Mouse (Mus musculus) midbrain, embryonic 14.5 days (tissue): ENCODE measurements around the gene Rbfox2. TPM values are rescaled to one million over a fixed set of nuclear protein-coding genes. Genes with fewer than 3 reads are reported as not detected.

Experiments used
- ATAC-seq: fragments of 200-750 bp; cut with Nextera tagmentation; 2 replicates; pipeline ENCODE4 v1.8.0; 2017; ENCODE audit warnings: moderate number of reproducible peaks, moderate library complexity; ENCODE audit not compliant: low FRiP score, low TSS enrichment
- DNase-seq: peaks from one replicate; pipeline ENCODE4 v3.0.0-alpha.2; 2015
- H3K27ac ChIP-seq: fragments of 300-500 bp; sonication (generic); replicated peaks from 2 replicates; pipeline ENCODE4 v1.5.1; 2014; ENCODE audit warnings: mild to moderate bottlenecking, low read depth, low read length, moderate library complexity
- H3K27me3 ChIP-seq: fragments of 300-500 bp; sonication (generic); 2 replicates; pipeline ENCODE4 v1.6.1; 2014; ENCODE audit warnings: low read length, control low read depth, mixed read lengths; ENCODE audit not compliant: control insufficient read depth, insufficient read depth
- H3K36me3 ChIP-seq: fragments of 300-500 bp; sonication (generic); 2 replicates; pipeline ENCODE4 v1.6.1; 2014; ENCODE audit warnings: low read length, control low read depth; ENCODE audit not compliant: control insufficient read depth, insufficient read depth
- H3K4me1 ChIP-seq: fragments of 300-500 bp; sonication (generic); 2 replicates; pipeline ENCODE4 v1.6.1; 2014; ENCODE audit warnings: mild to moderate bottlenecking, antibody characterized with exemption, low read length, control low read depth; ENCODE audit not compliant: control insufficient read depth, insufficient read depth
- H3K4me2 ChIP-seq: fragments of 300-500 bp; sonication (generic); 2 replicates; pipeline ENCODE4 v1.6.1; 2014; ENCODE audit warnings: mild to moderate bottlenecking, low read length, moderate library complexity
- H3K4me3 ChIP-seq: fragments of 300-500 bp; sonication (generic); replicated peaks from 2 replicates; pipeline ENCODE4 v1.5.1; 2014; ENCODE audit warnings: low read depth, low read length
- H3K9ac ChIP-seq: fragments of 300-500 bp; sonication (generic); replicated peaks from 2 replicates; pipeline ENCODE4 v1.6.1; 2014; ENCODE audit warnings: mild to moderate bottlenecking, low read length, moderate library complexity
- H3K9me3 ChIP-seq: fragments of 300-500 bp; sonication (generic); 2 replicates; pipeline ENCODE4 v1.6.1; 2016; ENCODE audit warnings: low read length, control low read depth, mixed read lengths; ENCODE audit not compliant: control insufficient read depth
- WGBS: fragments of 180-500 bp; shearing (Covaris S2); extraction: QIAGEN DNeasy Blood & Tissue Kit; methylation state at CpG from one replicate; pipeline ENCODE4 v1.1.7; 2014; 5-methylcytosine and 5-hydroxymethylcytosine counted together
- polyA plus RNA-seq: library from polyadenylated mRNA; unstranded; fragments of >200 nt; fragmentation: Nextera tagmentation; extraction: Ambion mirVana; gene quantifications from 2 replicates; pipeline ENCODE4 v1.2.1, GENCODE M21; 2014

Gene Rbfox2
- polyA plus RNA-seq, 1 experiment from 2014 or later: 195 TPM

- Histone ChIP-seq H3K9me3 (no peaks in the 10 kb centered on the region), H3K36me3 (peaks cover 26% of the 10 kb centered on the region), H3K4me3 (no peak overlapping the region), H3K4me2 (no peak overlapping the region), H3K4me1 (no peaks in the 10 kb centered on the region), H3K27ac (no peak overlapping the region), H3K27me3 (no peaks in the 10 kb centered on the region), H3K9ac (no peak overlapping the region)
- 97% methylated on average over 7 of the region's 7 CpGs for WGBS
- DNase-seq: no peak
- ATAC-seq: no peak
Measured at GRCm38 (mm10) chr15:77119666-77120065, 187.1 kb downstream of the Rbfox2 start.

- ATAC-seq (no peak), DNase-seq (no peak)
- no peaks in the 10 kb centered on the region for H3K9me3 ChIP-seq
- H3K36me3 ChIP-seq: peaks cover 45% of the 10 kb centered on the region
- no peaks in the 10 kb centered on the region for H3K27me3 ChIP-seq
- WGBS: 41% methylated on average over 3 of the region's 3 CpGs
- H3K9ac ChIP-seq: no peak overlapping the region
- H3K4me1 ChIP-seq: no peaks in the 10 kb centered on the region
- H3K27ac ChIP-seq: no peak overlapping the region
- no peak overlapping the region for H3K4me2 ChIP-seq
- H3K4me3 ChIP-seq: no peak overlapping the region
Measured at GRCm38 (mm10) chr15:77117209-77117608, 189.6 kb downstream of the Rbfox2 start.

GRCm38 (mm10) chr15:77116139-77116722, 190.6 kb downstream of the Rbfox2 start:
- DNase-seq: no peak
- Histone ChIP-seq H3K4me1 (no peaks in the 10 kb centered on the region), H3K4me2 (no peak overlapping the region), H3K27ac (no peak overlapping the region), H3K36me3 (peaks cover 53% of the 10 kb centered on the region), H3K9me3 (no peaks in the 10 kb centered on the region), H3K4me3 (no peak overlapping the region), H3K9ac (no peak overlapping the region), H3K27me3 (no peaks in the 10 kb centered on the region)
- WGBS: 88% methylated on average over 9 of the region's 9 CpGs
- no peak for ATAC-seq

GRCm38 (mm10) chr15:77115456-77115855, 191.3 kb downstream of the Rbfox2 start:
- no peak for ATAC-seq
- no peak overlapping the region for H3K9ac ChIP-seq
- H3K4me2 ChIP-seq: no peak overlapping the region
- WGBS: 85% methylated on average over 4 of the region's 4 CpGs
- no peak overlapping the region for H3K4me3 ChIP-seq
- no peak for DNase-seq
- peaks cover 60% of the 10 kb centered on the region for H3K36me3 ChIP-seq
- no peak overlapping the region for H3K27ac ChIP-seq
- no peaks in the 10 kb centered on the region for H3K4me1 ChIP-seq
- H3K27me3 ChIP-seq: no peaks in the 10 kb centered on the region
- H3K9me3 ChIP-seq: no peaks in the 10 kb centered on the region

GRCm38 (mm10) chr15:77113591-77113990, 193.2 kb downstream of the Rbfox2 start:
- H3K9me3 ChIP-seq: no peaks in the 10 kb centered on the region
- H3K4me1 ChIP-seq: no peaks in the 10 kb centered on the region
- ATAC-seq (no peak), DNase-seq (no peak)
- WGBS: 93% methylated on average over 9 of the region's 9 CpGs
- peaks cover 64% of the 10 kb centered on the region for H3K36me3 ChIP-seq
- H3K4me3 ChIP-seq: no peak overlapping the region
- H3K27me3 ChIP-seq: no peaks in the 10 kb centered on the region
- H3K4me2 ChIP-seq: no peak overlapping the region
- no peak overlapping the region for H3K9ac ChIP-seq
- H3K27ac ChIP-seq: no peak overlapping the region

- WGBS: 96% methylated on average over 2 of the region's 2 CpGs
- no peak overlapping the region for H3K4me2 ChIP-seq
- no peak overlapping the region for H3K9ac ChIP-seq
- H3K4me3 ChIP-seq: no peak overlapping the region
- no peaks in the 10 kb centered on the region for H3K27me3 ChIP-seq
- DNase-seq: no peak
- no peaks in the 10 kb centered on the region for H3K9me3 ChIP-seq
- H3K4me1 ChIP-seq: no peaks in the 10 kb centered on the region
- H3K36me3 ChIP-seq: peaks cover 75% of the 10 kb centered on the region
- no peak for ATAC-seq
- H3K27ac ChIP-seq: no peak overlapping the region
Measured at GRCm38 (mm10) chr15:77112378-77112777, 194.4 kb downstream of the Rbfox2 start.

GRCm38 (mm10) chr15:77111924-77112323, 194.9 kb downstream of the Rbfox2 start:
- ATAC-seq (no peak), DNase-seq (no peak)
- WGBS: 86% methylated on average over 7 of the region's 7 CpGs
- no peak overlapping the region for H3K27ac ChIP-seq
- H3K4me1 ChIP-seq: no peaks in the 10 kb centered on the region
- H3K9ac ChIP-seq: no peak overlapping the region
- H3K9me3 ChIP-seq: no peaks in the 10 kb centered on the region
- H3K36me3 ChIP-seq: peaks cover 75% of the 10 kb centered on the region
- H3K4me3 ChIP-seq: no peak overlapping the region
- H3K4me2 ChIP-seq: no peak overlapping the region
- H3K27me3 ChIP-seq: no peaks in the 10 kb centered on the region

- no peak overlapping the region for H3K9ac ChIP-seq
- ATAC-seq (no peak), DNase-seq (no peak)
- H3K27ac ChIP-seq: no peak overlapping the region
- no peaks in the 10 kb centered on the region for H3K9me3 ChIP-seq
- H3K4me2 ChIP-seq: no peak overlapping the region
- no peaks in the 10 kb centered on the region for H3K27me3 ChIP-seq
- peaks cover 67% of the 10 kb centered on the region for H3K36me3 ChIP-seq
- H3K4me3 ChIP-seq: no peak overlapping the region
- WGBS: 89% methylated on average over 11 of the region's 11 CpGs
- no peaks in the 10 kb centered on the region for H3K4me1 ChIP-seq
Measured at GRCm38 (mm10) chr15:77110452-77110851, 196.4 kb downstream of the Rbfox2 start.

GRCm38 (mm10) chr15:77107169-77107908, 199.5 kb downstream of the Rbfox2 start:
- Histone ChIP-seq H3K9me3 (no peaks in the 10 kb centered on the region), H3K27ac (no peak overlapping the region), H3K36me3 (peaks cover 43% of the 10 kb centered on the region), H3K9ac (no peak overlapping the region), H3K4me1 (no peaks in the 10 kb centered on the region), H3K4me2 (no peak overlapping the region), H3K4me3 (no peak overlapping the region), H3K27me3 (no peaks in the 10 kb centered on the region)
- DNase-seq: no peak
- 92% methylated on average over 10 of the region's 10 CpGs for WGBS
- ATAC-seq: no peak
